ENCODE assay signal across 22 mouse cellular contexts in genomic region chr13:49082151-49082879, GRCm38 (mm10).
DNase-seq lines count a peak whose midpoint lies in the region; ATAC-seq and TF ChIP-seq lines count a peak whose summit lies in the region.
"Had no signal": no experiment of that assay in that cellular context is flagged by ENCODE, and none has a peak within 500 bp of the region (broad histone marks: within the 10 kb centered on the region; RNA-seq: fewer than 3 reads in every experiment).

No protein-coding gene starts in this region.

- TF ChIP-seq POLR2A in olfactory bulb, adult 2 months (IDR thresholded peaks at IDR 0.05; ENCODE audit: insufficient read depth, low read depth, low read length), result no peak

- no peak overlapping the region for H3K4me2 ChIP-seq in kidney, embryonic 16.5 days (replicated peaks; ENCODE audit: low read depth, low read length)
- H3K4me2 ChIP-seq: heart, embryonic 13.5 days; hindbrain, embryonic 15.5 days; liver, embryonic 11.5 days; lung, embryonic 14.5 days; midbrain, embryonic 13.5 days; stomach, embryonic 15.5 days had no signal

- H3K9me3 ChIP-seq in kidney, embryonic 16.5 days (ENCODE audit: low read length), result no peaks in the 10 kb centered on the region
- H3K9me3 ChIP-seq in forebrain, embryonic 10.5 days, result no peaks in the 10 kb centered on the region
- H3K9me3 ChIP-seq: heart, embryonic 13.5 days; hindbrain, embryonic 15.5 days; limb, embryonic 10.5 days; midbrain, embryonic 13.5 days; stomach, embryonic 15.5 days had no signal

- DNase-seq in kidney, adult 11 months, result peak; percentile 16
- DNase-seq in forebrain, embryonic 10.5 days (ENCODE audit: extremely low spot score, low spot score), result no peak
- DNase-seq in forelimb bud, embryonic 11.5 days (ENCODE audit: low read depth, low spot score), result peak; percentile 7
- DNase-seq in urinary bladder, postnatal 36 days (ENCODE audit: low spot score in 2 of 2), result no peak
- no peak for DNase-seq in spleen, postnatal 4 days (ENCODE audit: low spot score in 2 of 2)
- no peak for DNase-seq in urinary bladder, postnatal 14 days (ENCODE audit: low spot score)
- DNase-seq: adrenal gland, postnatal 25 days; cerebellum, adult 8-10 months; embryo, embryonic 11 days; heart, postnatal 36 days; lung, embryonic 14.5 days; thymus, adult 2 months had no signal

- no peaks in the 10 kb centered on the region for H3K36me3 ChIP-seq in kidney, embryonic 16.5 days (ENCODE audit: insufficient read depth, low read length)
- H3K36me3 ChIP-seq in forebrain, embryonic 10.5 days (replicated peaks), result peaks cover 49% of the 10 kb centered on the region
- H3K36me3 ChIP-seq: heart, embryonic 13.5 days; limb, embryonic 10.5 days; stomach, embryonic 15.5 days had no signal

- TF ChIP-seq CTCF in olfactory bulb, adult 2 months (IDR thresholded peaks at IDR 0.05; ENCODE audit: insufficient read depth, low read depth, low read length), result no peak

- WGBS in kidney, embryonic 16.5 days, result 63% methylated on average over 14 of the region's 14 CpGs
- WGBS in forebrain, embryonic 10.5 days, result 75% methylated on average over 14 of the region's 14 CpGs
- 38% methylated on average over 14 of the region's 14 CpGs for WGBS in olfactory bulb, adult 2 months

- no peak for ATAC-seq in kidney, embryonic 16.5 days (ENCODE audit: low FRiP score, low TSS enrichment)
- ATAC-seq: intestine, postnatal 0 days; midbrain, embryonic 13.5 days; Patski had no signal

- H3K9ac ChIP-seq in kidney, embryonic 16.5 days (replicated peaks; ENCODE audit: low read length), result no peak overlapping the region
- H3K9ac ChIP-seq: heart, embryonic 13.5 days; hindbrain, embryonic 15.5 days; lung, embryonic 14.5 days; midbrain, embryonic 13.5 days; stomach, embryonic 15.5 days had no signal

- no peaks in the 10 kb centered on the region for H3K4me1 ChIP-seq in kidney, embryonic 16.5 days (ENCODE audit: insufficient read depth, low read length)
- peaks cover 25% of the 10 kb centered on the region for H3K4me1 ChIP-seq in forebrain, embryonic 10.5 days
- peaks cover 15% of the 10 kb centered on the region for H3K4me1 ChIP-seq in olfactory bulb, adult 2 months (ENCODE audit: control insufficient read depth, insufficient read depth, low read length)
- H3K4me1 ChIP-seq: hindbrain, embryonic 15.5 days; midbrain, embryonic 13.5 days; stomach, embryonic 15.5 days had no signal

- no peak overlapping the region for H3K27ac ChIP-seq in kidney, embryonic 16.5 days (ENCODE audit: low read length)
- H3K27ac ChIP-seq in forebrain, embryonic 10.5 days, result 0 out of 2 replicates have a peak overlapping the region, but pooled peaks have one; percentile 48
- peak overlapping the region; percentile 6; the same call in 1 of the 2 replicates for H3K27ac ChIP-seq in olfactory bulb, adult 2 months (ENCODE audit: insufficient read depth, low read depth, low read length)
- H3K27ac ChIP-seq: heart, embryonic 13.5 days; hindbrain, embryonic 15.5 days; limb, embryonic 10.5 days; midbrain, embryonic 13.5 days; stomach, embryonic 15.5 days had no signal

- H3K27me3 ChIP-seq in kidney, embryonic 16.5 days (ENCODE audit: insufficient read depth, low read length), result no peaks in the 10 kb centered on the region
- no peaks in the 10 kb centered on the region for H3K27me3 ChIP-seq in forebrain, embryonic 10.5 days (ENCODE audit: poor library complexity, severe bottlenecking)
- H3K27me3 ChIP-seq: heart, embryonic 13.5 days; hindbrain, embryonic 15.5 days; midbrain, embryonic 13.5 days; stomach, embryonic 15.5 days had no signal

- no peak overlapping the region for H3K4me3 ChIP-seq in kidney, embryonic 16.5 days (ENCODE audit: low read length)
- H3K4me3 ChIP-seq in forebrain, embryonic 10.5 days, result no peak overlapping the region
- no peak overlapping the region for H3K4me3 ChIP-seq in olfactory bulb, adult 2 months (ENCODE audit: insufficient read depth, low read depth, low read length)
- H3K4me3 ChIP-seq: heart, embryonic 13.5 days; hindbrain, embryonic 15.5 days; limb, embryonic 10.5 days; midbrain, embryonic 13.5 days; stomach, embryonic 15.5 days had no signal

Comparison
In these comparisons a context has a peak if more than half of its experiments do, and no peak if none do; other contexts are left out.
1. DNase-seq: peak in kidney, adult 11 months (single experiment) and forelimb bud, embryonic 11.5 days (single experiment); none in forebrain, embryonic 10.5 days (single experiment), urinary bladder, postnatal 36 days (0 of 2), spleen, postnatal 4 days (0 of 2) and urinary bladder, postnatal 14 days (single experiment).